Mouse (Mus musculus): Measurements from ENCODE around the gene Mllt3.

DNA sequence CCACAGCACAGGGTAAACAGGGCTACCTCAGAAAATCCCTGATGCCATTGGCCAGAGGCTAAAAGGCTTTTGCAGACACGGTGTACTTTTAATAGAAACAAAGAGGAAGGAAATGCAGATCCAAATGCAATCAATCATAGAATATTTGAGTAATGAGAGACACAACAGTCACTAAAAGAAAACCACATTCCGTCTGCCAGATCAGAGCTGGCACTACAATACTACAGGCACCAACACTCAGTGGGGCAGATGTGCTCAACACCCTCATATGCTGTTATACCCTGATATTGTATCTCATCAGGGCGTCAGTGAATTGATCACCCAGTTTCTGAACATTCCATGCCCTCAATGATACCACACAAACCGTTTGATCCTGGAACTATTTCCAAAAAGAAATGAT, 79.4 kb downstream of the Mllt3 start:
- TF ChIP-seq POLR2A (IDR thresholded peaks at IDR 0.05; ENCODE audit: low read depth, low read length): no peak
- TF ChIP-seq CTCF (IDR thresholded peaks at IDR 0.05; ENCODE audit: extremely low read depth, insufficient read depth, insufficient read length, insufficient replicate concordance): no peak
